In genomic region chr3:90387483-90387882, GRCm38 (mm10) we compare ENCODE assay signal across 8 mouse cellular contexts. TPM values are rescaled to one million over a fixed set of nuclear protein-coding genes. Genes with fewer than 3 reads are reported as not detected.
DNase-seq lines count a peak whose midpoint lies in the region; ATAC-seq and TF ChIP-seq lines count a peak whose summit lies in the region.

No protein-coding gene starts in this region.

- TF ChIP-seq CTCF in gastrocnemius, adult 2 months (IDR thresholded peaks at IDR 0.05), result no peak
- no peak for TF ChIP-seq CTCF in liver, postnatal 0 days (IDR thresholded peaks at IDR 0.05; ENCODE audit: low read depth)

- no peak overlapping the region for H3K4me2 ChIP-seq in kidney, embryonic 14.5 days (replicated peaks; ENCODE audit: low read depth, low read length)
- peak overlapping the region; percentile 90 for H3K4me2 ChIP-seq in midbrain, embryonic 15.5 days
- H3K4me2 ChIP-seq in liver, postnatal 0 days (ENCODE audit: low read depth, low read length), result no peak overlapping the region

- H3K27ac ChIP-seq in kidney, embryonic 14.5 days (ENCODE audit: low read depth, low read length), result no peak overlapping the region
- 0 out of 2 replicates have a peak overlapping the region, but pooled peaks have one; percentile 3 for H3K27ac ChIP-seq in gastrocnemius, adult 2 months
- no peak overlapping the region; the same call in 1 of the 2 replicates for H3K27ac ChIP-seq in midbrain, embryonic 15.5 days
- no peak overlapping the region for H3K27ac ChIP-seq in liver, postnatal 0 days (ENCODE audit: low read depth)

- peaks cover 17% of the 10 kb centered on the region for H3K4me1 ChIP-seq in kidney, embryonic 14.5 days (ENCODE audit: control insufficient read depth, insufficient read depth, low read length)
- peaks cover 33% of the 10 kb centered on the region for H3K4me1 ChIP-seq in midbrain, embryonic 15.5 days
- peaks cover 23% of the 10 kb centered on the region for H3K4me1 ChIP-seq in liver, postnatal 0 days (ENCODE audit: insufficient read depth)

- intact Hi-C loops in gastrocnemius, adult 2 months (cut with DNase I), result no loop called here

- peak; percentile 21 for DNase-seq in kidney, adult 18-20 months
- DNase-seq in adrenal gland, adult 18-20 months (ENCODE audit: low spot score in 2 of 2), result peak; percentile 50 to 56
- peak; percentile 72 for DNase-seq in gastrocnemius, adult 2 months
- DNase-seq in layer of hippocampus, adult 11-12 months (ENCODE audit: low spot score), result peak; percentile 58
- no peak for DNase-seq in urinary bladder, adult 18-20 months (ENCODE audit: low spot score in 2 of 2)
- DNase-seq in liver, postnatal 0 days, result no peak

- H3K9me3 ChIP-seq in kidney, embryonic 14.5 days (ENCODE audit: control insufficient read depth, low read length), result no peaks in the 10 kb centered on the region
- no peaks in the 10 kb centered on the region for H3K9me3 ChIP-seq in midbrain, embryonic 15.5 days
- no peaks in the 10 kb centered on the region for H3K9me3 ChIP-seq in liver, postnatal 0 days (ENCODE audit: low read length)

- WGBS in kidney, embryonic 14.5 days, result 69% methylated on average over 11 of the region's 11 CpGs
- WGBS in midbrain, embryonic 15.5 days, result 69% methylated on average over 11 of the region's 11 CpGs
- WGBS in liver, postnatal 0 days (ENCODE audit: insufficient replicate concordance), result 62% methylated on average over 11 of the region's 11 CpGs

- no peak overlapping the region for H3K4me3 ChIP-seq in kidney, embryonic 14.5 days (ENCODE audit: low read length)
- no peak overlapping the region for H3K4me3 ChIP-seq in gastrocnemius, adult 2 months
- H3K4me3 ChIP-seq in midbrain, embryonic 15.5 days, result peak overlapping the region; percentile 64
- no peak overlapping the region for H3K4me3 ChIP-seq in liver, postnatal 0 days (ENCODE audit: low read depth, low read length)

- H3K27me3 ChIP-seq in kidney, embryonic 14.5 days (ENCODE audit: control insufficient read depth, insufficient read depth, low read length), result no peaks in the 10 kb centered on the region
- H3K27me3 ChIP-seq in midbrain, embryonic 15.5 days (replicated peaks), result no peaks in the 10 kb centered on the region
- peaks cover 22% of the 10 kb centered on the region for H3K27me3 ChIP-seq in liver, postnatal 0 days (ENCODE audit: insufficient read depth, low read length)

- ATAC-seq in kidney, embryonic 14.5 days (ENCODE audit: low FRiP score, low TSS enrichment), result no peak
- no peak for ATAC-seq in midbrain, embryonic 15.5 days (replicated peaks)
- no peak for ATAC-seq in liver, postnatal 0 days

- no peak for TF ChIP-seq EP300 in liver, postnatal 0 days (IDR thresholded peaks at IDR 0.05; ENCODE audit: low read depth)

- H3K36me3 ChIP-seq in kidney, embryonic 14.5 days (ENCODE audit: control insufficient read depth, insufficient read depth, low read length), result peaks cover 28% of the 10 kb centered on the region
- peaks cover 11% of the 10 kb centered on the region for H3K36me3 ChIP-seq in midbrain, embryonic 15.5 days (replicated peaks)
- peaks cover 15% of the 10 kb centered on the region for H3K36me3 ChIP-seq in liver, postnatal 0 days (replicated peaks; ENCODE audit: insufficient read depth, low read length)

- no peak overlapping the region for H3K9ac ChIP-seq in kidney, embryonic 14.5 days (ENCODE audit: low read depth, low read length)
- peak overlapping the region; percentile 94; the same call in 1 of the 2 replicates for H3K9ac ChIP-seq in midbrain, embryonic 15.5 days
- no peak overlapping the region for H3K9ac ChIP-seq in liver, postnatal 0 days (replicated peaks)

RNA-seq across cellular contexts. Expression of gene Slc27a3, which starts 2.3 kb away (rescaled TPM):
- polyA plus RNA-seq in kidney, embryonic 14.5 days (2014; fragmentation: Nextera tagmentation; extraction: Ambion mirVana), result 8.2 and 12.3 TPM in 2 replicates
- total RNA-seq in adrenal gland, adult 18-20 months (2021), result 100 to 1,000 TPM; 102 to 110 TPM
- 1 to 10 TPM in 1 of 2 experiments, under 1 TPM in 1; 0.97 to 1.3 TPM for total RNA-seq in gastrocnemius, adult 2 months (2021)
- polyA plus RNA-seq in midbrain, embryonic 15.5 days (2015; fragmentation: Nextera tagmentation; extraction: Ambion mirVana), result 35.1 and 38.6 TPM in 2 replicates
- 0.58 and 0.69 TPM in 2 replicates for polyA plus RNA-seq in liver, postnatal 0 days (2015; fragmentation: Nextera tagmentation; extraction: Ambion mirVana)

RNA-seq across cellular contexts. Expression of gene Ints3, which starts 45.9 kb away (rescaled TPM):
- 24.0 and 39.2 TPM in 2 replicates for polyA plus RNA-seq in kidney, embryonic 14.5 days (2014; fragmentation: Nextera tagmentation; extraction: Ambion mirVana)
- total RNA-seq in adrenal gland, adult 18-20 months (2021), result 10 to 100 TPM; 71.1 to 98.9 TPM
- total RNA-seq in gastrocnemius, adult 2 months (2021), result 10 to 100 TPM; 14.0 to 17.2 TPM
- 37.8 and 39.2 TPM in 2 replicates for polyA plus RNA-seq in midbrain, embryonic 15.5 days (2015; fragmentation: Nextera tagmentation; extraction: Ambion mirVana)
- polyA plus RNA-seq in liver, postnatal 0 days (2015; fragmentation: Nextera tagmentation; extraction: Ambion mirVana), result 4.0 and 4.6 TPM in 2 replicates

Comparison
In these comparisons a context has a peak if more than half of its experiments do, and no peak if none do; other contexts are left out.
1. DNase-seq: peak in kidney, adult 18-20 months (single experiment), adrenal gland, adult 18-20 months (2 of 2), gastrocnemius, adult 2 months (single experiment) and layer of hippocampus, adult 11-12 months (single experiment); none in urinary bladder, adult 18-20 months (0 of 2) and liver, postnatal 0 days (single experiment).